Mouse (Mus musculus): Measurements from ENCODE around the gene Gm6525.

The Gm6525 gene

GRCm38 (mm10) chr3:84173581-84174154, at the start of gene Gm6525:
Gene Gm6525, plus strand, starts transcription at chr3:84174104.
- TF ChIP-seq GATA4 (IDR thresholded peaks at IDR 0.05; ENCODE audit: insufficient replicate concordance, low read length) = no peak

- TF ChIP-seq GATA4 (IDR thresholded peaks at IDR 0.05; ENCODE audit: insufficient replicate concordance, low read length) = no peak
Observed at GRCm38 (mm10) chr3:84125704-84126289, 48.1 kb upstream of the Gm6525 start.

GRCm38 (mm10) chr3:84126721-84127120, 47.2 kb upstream of the Gm6525 start:
- no peak for TF ChIP-seq GATA4 (IDR thresholded peaks at IDR 0.05; ENCODE audit: insufficient replicate concordance, low read length)

GRCm38 (mm10) chr3:84127431-84127830, 46.5 kb upstream of the Gm6525 start:
- TF ChIP-seq GATA4 (IDR thresholded peaks at IDR 0.05; ENCODE audit: insufficient replicate concordance, low read length) = no peak

- 0 out of 2 replicates have a peak, but pooled peaks have one; percentile 48 for TF ChIP-seq GATA4 (IDR thresholded peaks at IDR 0.05; ENCODE audit: insufficient replicate concordance, low read length)
Observed at GRCm38 (mm10) chr3:84128871-84129870, 44.7 kb upstream of the Gm6525 start.

DNA sequence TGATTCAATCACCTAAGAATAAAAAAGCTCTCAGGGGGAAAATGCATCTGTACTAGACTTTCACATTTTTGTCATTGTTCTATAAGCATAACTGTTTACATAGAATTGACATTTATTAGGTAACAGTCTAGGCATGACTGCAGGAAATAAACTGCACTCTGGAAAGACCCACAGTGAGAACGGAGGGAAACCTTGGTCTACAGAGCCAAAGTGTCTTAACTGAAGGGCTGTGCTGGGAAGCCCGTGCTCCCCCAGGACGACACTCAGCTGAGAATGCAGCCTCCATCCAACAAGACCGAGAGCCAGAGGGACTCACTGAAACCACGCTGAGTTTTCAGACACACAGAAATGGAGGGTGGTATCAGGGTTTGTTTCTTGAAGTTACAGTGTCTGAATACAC, 43.1 kb upstream of the Gm6525 start:
- TF ChIP-seq GATA4 (IDR thresholded peaks at IDR 0.05; ENCODE audit: insufficient replicate concordance, low read length) = no peak

GRCm38 (mm10) chr3:84131369-84131768, 42.5 kb upstream of the Gm6525 start:
- no peak for TF ChIP-seq GATA4 (IDR thresholded peaks at IDR 0.05; ENCODE audit: insufficient replicate concordance, low read length)

- no peak for TF ChIP-seq GATA4 (IDR thresholded peaks at IDR 0.05; ENCODE audit: insufficient replicate concordance, low read length)
Observed at GRCm38 (mm10) chr3:84135387-84135786, 38.5 kb upstream of the Gm6525 start.

- no peak for TF ChIP-seq GATA4 (IDR thresholded peaks at IDR 0.05; ENCODE audit: insufficient replicate concordance, low read length)
Observed at GRCm38 (mm10) chr3:84135933-84136332, 38.0 kb upstream of the Gm6525 start.

- no peak for TF ChIP-seq GATA4 (IDR thresholded peaks at IDR 0.05; ENCODE audit: insufficient replicate concordance, low read length)
Observed at GRCm38 (mm10) chr3:84136509-84136908, 37.4 kb upstream of the Gm6525 start.

- TF ChIP-seq GATA4 (IDR thresholded peaks at IDR 0.05; ENCODE audit: insufficient replicate concordance, low read length) = no peak
Observed at GRCm38 (mm10) chr3:84140947-84141346, 33.0 kb upstream of the Gm6525 start.

- no peak for TF ChIP-seq GATA4 (IDR thresholded peaks at IDR 0.05; ENCODE audit: insufficient replicate concordance, low read length)
Observed at GRCm38 (mm10) chr3:84149831-84150230, 24.1 kb upstream of the Gm6525 start.

GRCm38 (mm10) chr3:84154721-84155141, 19.2 kb upstream of the Gm6525 start:
- no peak for TF ChIP-seq GATA4 (IDR thresholded peaks at IDR 0.05; ENCODE audit: insufficient replicate concordance, low read length)

DNA sequence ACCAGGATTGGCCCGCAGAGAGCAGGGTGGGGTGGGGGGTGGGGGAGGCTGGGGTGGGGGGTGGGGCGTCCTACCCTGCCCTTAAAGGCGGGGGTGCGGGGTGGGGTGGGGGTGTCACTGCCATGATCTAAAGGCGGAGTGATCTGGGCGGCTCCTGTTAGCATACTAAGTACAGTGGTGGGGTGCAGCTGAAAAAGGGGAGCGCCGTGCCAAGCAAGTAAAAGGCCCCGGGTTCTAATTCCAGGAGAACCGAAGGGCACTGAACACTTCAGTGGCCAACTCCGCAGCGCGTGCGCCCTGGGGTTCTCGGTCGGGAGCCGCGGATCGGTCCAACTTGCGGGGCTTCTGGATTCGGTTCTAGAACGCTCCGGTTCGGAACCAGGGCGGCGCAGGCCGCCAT, 18.8 kb upstream of the Gm6525 start:
- TF ChIP-seq GATA4 (IDR thresholded peaks at IDR 0.05; ENCODE audit: insufficient replicate concordance, low read length) = no peak

- TF ChIP-seq GATA4 (IDR thresholded peaks at IDR 0.05; ENCODE audit: insufficient replicate concordance, low read length) = no peak
Observed at GRCm38 (mm10) chr3:84155558-84156006, 18.3 kb upstream of the Gm6525 start, which contains the start of gene Mnd1. Gene Mnd1, minus strand, starts transcription at chr3:84155786.

DNA sequence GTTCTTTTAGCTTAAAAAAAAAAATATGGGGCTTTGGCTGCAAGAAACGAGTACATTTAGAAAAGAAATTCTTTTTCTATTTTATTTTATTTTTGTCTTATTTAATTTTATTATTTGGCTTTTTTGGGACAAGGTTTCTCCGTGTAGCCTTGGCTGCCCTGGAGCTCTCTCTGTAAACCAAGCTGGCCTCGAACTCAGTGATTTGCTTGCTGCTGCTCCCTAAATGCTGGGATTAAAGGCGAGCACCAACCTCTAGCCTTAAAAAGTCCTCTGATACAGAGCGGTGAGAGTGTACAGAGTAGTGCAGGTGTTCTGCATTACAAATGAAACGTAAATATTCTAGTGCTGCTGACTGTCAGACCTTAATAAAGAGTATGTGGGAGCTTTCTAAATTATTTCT, 17.8 kb upstream of the Gm6525 start:
- no peak for TF ChIP-seq GATA4 (IDR thresholded peaks at IDR 0.05; ENCODE audit: insufficient replicate concordance, low read length)
